Mouse (Mus musculus): ENCODE results near the gene Naa50.

DNA sequence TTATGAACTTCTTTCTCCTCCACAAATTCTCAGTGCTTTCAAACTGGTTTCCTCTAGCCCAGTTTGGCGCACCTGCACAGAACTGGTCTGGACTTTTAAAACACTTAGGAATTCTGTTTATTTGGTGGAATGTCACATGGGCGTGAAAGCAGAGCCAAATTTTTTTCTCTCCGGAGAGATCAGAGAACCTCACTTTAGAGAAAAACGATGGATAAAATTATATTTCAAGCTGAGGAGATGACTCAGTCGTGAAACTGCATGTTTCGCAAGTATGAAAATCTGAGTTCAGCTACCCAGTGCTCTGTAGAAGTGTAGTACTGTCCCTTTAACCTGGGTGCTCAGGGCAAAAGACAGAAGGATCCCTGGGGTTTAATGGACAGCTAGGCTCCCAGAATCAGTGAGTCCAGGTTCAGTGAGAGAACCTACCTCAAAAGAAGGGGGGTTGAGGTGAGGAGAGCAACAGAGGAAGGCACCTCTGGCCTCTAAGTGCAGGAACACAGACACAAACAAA lies 3.1 kb upstream of the Naa50 start:
- TF ChIP-seq CTCF (IDR thresholded peaks at IDR 0.05; ENCODE audit: control insufficient read depth, insufficient read depth, insufficient replicate concordance, low read depth, low read length) (no peak), POLR2A (IDR thresholded peaks at IDR 0.05; ENCODE audit: control insufficient read depth, low read depth, low read length) (no peak)
